Mouse (Mus musculus) lung, postnatal 4 days (tissue): Measurements from ENCODE around the gene Hoxb9.

ENCODE experiments used
- DNase-seq, 2 experiments: peaks; one replicate each; pipeline ENCODE4 v3.0.0; 2021

Gene Hoxb9

GRCm38 (mm10) chr11:96284774-96285734, 13.8 kb downstream of the Hoxb9 start:
- DNase-seq = peak in 1 of 2 experiments; percentile 49

- DNase-seq = peak; percentile 47 to 62
Observed at GRCm38 (mm10) chr11:96285771-96286738, 14.8 kb downstream of the Hoxb9 start, which contains the start of gene Hoxb7. Hoxb7 (plus strand) TSS chr11:96286623.

- no peak for DNase-seq
Observed at GRCm38 (mm10) chr11:96286739-96287385, 15.6 kb downstream of the Hoxb9 start.

- no peak for DNase-seq
Observed at GRCm38 (mm10) chr11:96287411-96287810, 16.2 kb downstream of the Hoxb9 start.

GRCm38 (mm10) chr11:96288455-96289221, 17.4 kb downstream of the Hoxb9 start:
- DNase-seq = no peak

- DNase-seq = no peak
Observed at GRCm38 (mm10) chr11:96289293-96289692, 18.0 kb downstream of the Hoxb9 start.

GRCm38 (mm10) chr11:96289837-96290236, 18.6 kb downstream of the Hoxb9 start:
- no peak for DNase-seq

GRCm38 (mm10) chr11:96290705-96291355, 19.6 kb downstream of the Hoxb9 start:
- DNase-seq = no peak

- no peak for DNase-seq
Observed at GRCm38 (mm10) chr11:96291681-96292564, 20.7 kb downstream of the Hoxb9 start, which contains the start of gene Hoxb6. Hoxb6 (plus strand) TSS chr11:96292476.

GRCm38 (mm10) chr11:96292565-96293301, 21.5 kb downstream of the Hoxb9 start:
- no peak for DNase-seq

GRCm38 (mm10) chr11:96293302-96293921, 22.2 kb downstream of the Hoxb9 start:
- DNase-seq = no peak

- DNase-seq = peak; percentile 78 to 86
Observed at GRCm38 (mm10) chr11:96294245-96295091, 23.2 kb downstream of the Hoxb9 start.

- no peak for DNase-seq
Observed at GRCm38 (mm10) chr11:96295092-96295835, 24.0 kb downstream of the Hoxb9 start.

- DNase-seq = no peak
Observed at GRCm38 (mm10) chr11:96296997-96297396, 25.7 kb downstream of the Hoxb9 start.

GRCm38 (mm10) chr11:96297428-96297827, 26.2 kb downstream of the Hoxb9 start:
- no peak for DNase-seq

GRCm38 (mm10) chr11:96297968-96298635, 26.8 kb downstream of the Hoxb9 start:
- no peak for DNase-seq
